Mouse (Mus musculus) stomach, embryonic 15.5 days (tissue): Measurements from ENCODE around the gene Rap1a. TPM values are rescaled to one million over a fixed set of nuclear protein-coding genes. Genes with fewer than 3 reads are reported as not detected.

ENCODE experiments used
- ATAC-seq: fragments of 200-750 bp; cut with Nextera tagmentation; 2 replicates; pipeline ENCODE4 v1.8.0; 2017; ENCODE audit warnings: low read depth, moderate number of reproducible peaks, moderate TSS enrichment; ENCODE audit not compliant: insufficient read depth, low FRiP score
- H3K27ac ChIP-seq: fragments of 300-500 bp; sonication (generic); 2 replicates; pipeline ENCODE4 v1.5.1; 2015; ENCODE audit warnings: mild to moderate bottlenecking, inconsistent platforms
- H3K27me3 ChIP-seq: fragments of 300-500 bp; sonication (generic); replicated peaks from 2 replicates; pipeline ENCODE4 v1.6.1; 2015; ENCODE audit warnings: inconsistent platforms
- H3K36me3 ChIP-seq: fragments of 300-500 bp; sonication (generic); 2 replicates; pipeline ENCODE4 v1.6.1; 2015; ENCODE audit warnings: inconsistent platforms
- H3K4me1 ChIP-seq: fragments of 300-500 bp; sonication (generic); 2 replicates; pipeline ENCODE4 v1.6.1; 2015; ENCODE audit warnings: inconsistent platforms
- H3K4me2 ChIP-seq: fragments of 300-500 bp; sonication (generic); 2 replicates; pipeline ENCODE4 v1.6.1; 2015; ENCODE audit warnings: mild to moderate bottlenecking, inconsistent platforms
- H3K4me3 ChIP-seq: fragments of 300-500 bp; sonication (generic); replicated peaks from 2 replicates; pipeline ENCODE4 v1.5.1; 2015; ENCODE audit warnings: inconsistent platforms
- H3K9ac ChIP-seq: fragments of 300-500 bp; sonication (generic); 2 replicates; pipeline ENCODE4 v1.6.1; 2015; ENCODE audit warnings: inconsistent platforms
- H3K9me3 ChIP-seq: fragments of 300-500 bp; sonication (generic); 2 replicates; pipeline ENCODE4 v1.6.1; 2016; ENCODE audit warnings: inconsistent platforms
- WGBS: fragments of 180-500 bp; shearing (Covaris S2); methylation state at CpG from one replicate; pipeline ENCODE4 v1.1.7; 2015; 5-methylcytosine and 5-hydroxymethylcytosine counted together
- polyA plus RNA-seq: library from polyadenylated mRNA; unstranded; fragments of >200 nt; fragmentation: Nextera tagmentation; extraction: Ambion mirVana; gene quantifications from 2 replicates; pipeline ENCODE4 v1.2.1, GENCODE M21; 2015

Gene Rap1a
- polyA plus RNA-seq, 1 experiment from 2014 or later, result 141 TPM

- Histone ChIP-seq H3K4me2 (no peak overlapping the region), H3K36me3 (no peaks in the 10 kb centered on the region), H3K4me1 (0 out of 2 replicates have a peak, but pooled peaks cover 7% of the 10 kb centered on the region), H3K4me3 (no peak overlapping the region), H3K27ac (no peak overlapping the region), H3K27me3 (no peaks in the 10 kb centered on the region), H3K9me3 (no peaks in the 10 kb centered on the region), H3K9ac (no peak overlapping the region)
- WGBS, result 88% methylated on average over 3 of the region's 3 CpGs
- ATAC-seq, result no peak
Measured at GRCm38 (mm10) chr3:105821504-105821903, 20.4 kb upstream of the Rap1a start.

GRCm38 (mm10) chr3:105820272-105820671 is 19.1 kb upstream of the Rap1a start:
- no peak for ATAC-seq
- no peak overlapping the region for H3K4me2 ChIP-seq
- H3K4me3 ChIP-seq, result no peak overlapping the region
- no peak overlapping the region for H3K9ac ChIP-seq
- 56% methylated on average over 3 of the region's 3 CpGs for WGBS
- no peaks in the 10 kb centered on the region for H3K27me3 ChIP-seq
- no peaks in the 10 kb centered on the region for H3K9me3 ChIP-seq
- no peaks in the 10 kb centered on the region for H3K36me3 ChIP-seq
- H3K27ac ChIP-seq, result no peak overlapping the region
- no peaks in the 10 kb centered on the region for H3K4me1 ChIP-seq

- H3K36me3 ChIP-seq, result no peaks in the 10 kb centered on the region
- H3K9me3 ChIP-seq, result no peaks in the 10 kb centered on the region
- 59% methylated on average over 6 of the region's 6 CpGs for WGBS
- H3K4me3 ChIP-seq, result no peak overlapping the region
- no peak overlapping the region for H3K27ac ChIP-seq
- ATAC-seq, result no peak
- H3K9ac ChIP-seq, result no peak overlapping the region
- H3K4me1 ChIP-seq, result no peaks in the 10 kb centered on the region
- no peak overlapping the region for H3K4me2 ChIP-seq
- H3K27me3 ChIP-seq, result no peaks in the 10 kb centered on the region
Measured at GRCm38 (mm10) chr3:105818130-105819004, 17.2 kb upstream of the Rap1a start.

GRCm38 (mm10) chr3:105816089-105816488 is 15.0 kb upstream of the Rap1a start:
- Histone ChIP-seq H3K4me2 (no peak overlapping the region), H3K4me1 (no peaks in the 10 kb centered on the region), H3K4me3 (no peak overlapping the region), H3K27ac (no peak overlapping the region), H3K36me3 (no peaks in the 10 kb centered on the region), H3K9ac (no peak overlapping the region), H3K27me3 (no peaks in the 10 kb centered on the region), H3K9me3 (no peaks in the 10 kb centered on the region)
- no peak; the same call in 1 of the 2 replicates for ATAC-seq
- WGBS, result 52% methylated on average over 8 of the region's 8 CpGs

- WGBS, result 51% methylated on average over 10 of the region's 10 CpGs
- H3K9me3 ChIP-seq, result no peaks in the 10 kb centered on the region
- no peak overlapping the region for H3K27ac ChIP-seq
- no peaks in the 10 kb centered on the region for H3K4me1 ChIP-seq
- H3K4me2 ChIP-seq, result no peak overlapping the region
- no peak overlapping the region for H3K9ac ChIP-seq
- no peaks in the 10 kb centered on the region for H3K27me3 ChIP-seq
- peak; percentile 88; the same call in 1 of the 2 replicates for ATAC-seq
- no peak overlapping the region for H3K4me3 ChIP-seq
- no peaks in the 10 kb centered on the region for H3K36me3 ChIP-seq
Measured at GRCm38 (mm10) chr3:105815236-105815904, 14.2 kb upstream of the Rap1a start.

GRCm38 (mm10) chr3:105811146-105811545 is 10.0 kb upstream of the Rap1a start:
- 93% methylated on average over 2 of the region's 2 CpGs for WGBS
- Histone ChIP-seq H3K4me3 (no peak overlapping the region), H3K9me3 (no peaks in the 10 kb centered on the region), H3K27ac (no peak overlapping the region), H3K4me1 (0 out of 2 replicates have a peak, but pooled peaks cover 4% of the 10 kb centered on the region), H3K36me3 (no peaks in the 10 kb centered on the region), H3K9ac (no peak overlapping the region), H3K4me2 (no peak overlapping the region), H3K27me3 (no peaks in the 10 kb centered on the region)
- ATAC-seq, result no peak

GRCm38 (mm10) chr3:105808179-105809037 is 7.3 kb upstream of the Rap1a start:
- Histone ChIP-seq H3K9ac (no peak overlapping the region), H3K4me1 (0 out of 2 replicates have a peak, but pooled peaks cover 4% of the 10 kb centered on the region), H3K36me3 (no peaks in the 10 kb centered on the region), H3K27ac (no peak overlapping the region), H3K4me3 (no peak overlapping the region), H3K27me3 (no peaks in the 10 kb centered on the region), H3K4me2 (no peak overlapping the region), H3K9me3 (no peaks in the 10 kb centered on the region)
- 58% methylated on average over 14 of the region's 14 CpGs for WGBS
- ATAC-seq, result peak; percentile 98

- H3K4me2 ChIP-seq, result no peak overlapping the region
- no peaks in the 10 kb centered on the region for H3K27me3 ChIP-seq
- no peak overlapping the region for H3K4me3 ChIP-seq
- WGBS, result 38% methylated on average over 1 of the region's 1 CpGs
- 0 out of 2 replicates have a peak, but pooled peaks cover 4% of the 10 kb centered on the region for H3K4me1 ChIP-seq
- H3K9me3 ChIP-seq, result no peaks in the 10 kb centered on the region
- H3K36me3 ChIP-seq, result no peaks in the 10 kb centered on the region
- no peak overlapping the region for H3K27ac ChIP-seq
- no peak overlapping the region for H3K9ac ChIP-seq
- peak; percentile 40; the same call in 1 of the 2 replicates for ATAC-seq
Measured at GRCm38 (mm10) chr3:105807672-105808071, 6.5 kb upstream of the Rap1a start.

- Histone ChIP-seq H3K9me3 (no peaks in the 10 kb centered on the region), H3K27ac (no peak overlapping the region), H3K27me3 (no peaks in the 10 kb centered on the region), H3K9ac (no peak overlapping the region), H3K36me3 (no peaks in the 10 kb centered on the region), H3K4me2 (no peak overlapping the region), H3K4me3 (no peak overlapping the region), H3K4me1 (peaks cover 4% of the 10 kb centered on the region; the same call in 1 of the 2 replicates)
- ATAC-seq, result no peak
- WGBS, result 72% methylated on average over 11 of the region's 11 CpGs
Measured at GRCm38 (mm10) chr3:105806519-105807249, 5.5 kb upstream of the Rap1a start.

GRCm38 (mm10) chr3:105803600-105803999 is 2.5 kb upstream of the Rap1a start:
- H3K4me2 ChIP-seq, result no peak overlapping the region
- H3K27ac ChIP-seq, result no peak overlapping the region
- H3K27me3 ChIP-seq, result no peaks in the 10 kb centered on the region
- no peaks in the 10 kb centered on the region for H3K9me3 ChIP-seq
- 76% methylated on average over 11 of the region's 11 CpGs for WGBS
- no peak overlapping the region for H3K9ac ChIP-seq
- no peak for ATAC-seq
- H3K36me3 ChIP-seq, result no peaks in the 10 kb centered on the region
- H3K4me3 ChIP-seq, result no peak overlapping the region
- peaks cover 17% of the 10 kb centered on the region; the same call in 1 of the 2 replicates for H3K4me1 ChIP-seq

GRCm38 (mm10) chr3:105800675-105801190 is 403 bp downstream of the Rap1a start:
- peak; percentile 78 for ATAC-seq
- Histone ChIP-seq H3K9me3 (no peaks in the 10 kb centered on the region), H3K27ac (peak overlapping the region; percentile 91), H3K4me3 (peak overlapping the region; percentile 80), H3K4me1 (peaks cover 14% of the 10 kb centered on the region; the same call in 1 of the 2 replicates), H3K36me3 (no peaks in the 10 kb centered on the region), H3K4me2 (peak overlapping the region; percentile 58), H3K27me3 (no peaks in the 10 kb centered on the region), H3K9ac (peak overlapping the region; percentile 92)
- WGBS, result under 1% methylated on average over 52 of the region's 59 CpGs
